Mouse (Mus musculus): ENCODE data around the gene Sptbn2. TPM values are rescaled to one million over a fixed set of nuclear protein-coding genes. Genes with fewer than 3 reads are reported as not detected.

Sptbn2 gene
- 1 to 10 TPM in 1 of 2 experiments, under 1 TPM in 1; 0.96 to 1.1 TPM for total RNA-seq (2021)
- long read RNA-seq, experiment 1, partial matches to known transcripts = 3 of 3 reads
- long read RNA-seq, experiment 1, other reads (novel, unspliced or antisense) = 0 of 3 reads
- long read RNA-seq, experiment 2, full-length matches to known transcripts = 1 of 1 reads
- long read RNA-seq, experiment 2, partial matches to known transcripts = 0 of 1 reads
- long read RNA-seq, experiment 2, other reads (novel, unspliced or antisense) = 0 of 1 reads

- DNase-seq = no peak
Observed at GRCm38 (mm10) chr19:4711098-4711600, at the start of gene Sptbn2. TSS of gene Sptbn2 (plus strand) at chr19:4711167.

- DNase-seq = no peak
Observed at GRCm38 (mm10) chr19:4666815-4667214, 44.2 kb upstream of the Sptbn2 start.

- no peak for DNase-seq
Observed at GRCm38 (mm10) chr19:4670776-4671175, 40.2 kb upstream of the Sptbn2 start.

GRCm38 (mm10) chr19:4672401-4672800 lies 38.6 kb upstream of the Sptbn2 start:
- no peak for DNase-seq

- DNase-seq = no peak
Observed at GRCm38 (mm10) chr19:4694346-4694745, 16.6 kb upstream of the Sptbn2 start.

GRCm38 (mm10) chr19:4697121-4697520 lies 13.8 kb upstream of the Sptbn2 start:
- no peak for DNase-seq

- no peak for DNase-seq
Observed at GRCm38 (mm10) chr19:4697721-4698120, 13.2 kb upstream of the Sptbn2 start.

- peak; percentile 79 for DNase-seq
Observed at GRCm38 (mm10) chr19:4698205-4698677, 12.7 kb upstream of the Sptbn2 start, which contains the start of gene Gm960. TSS of gene Gm960 (minus strand) at chr19:4698668.

GRCm38 (mm10) chr19:4698856-4699255 lies 12.1 kb upstream of the Sptbn2 start:
- no peak for DNase-seq

- DNase-seq = no peak
Observed at GRCm38 (mm10) chr19:4699821-4700220, 11.1 kb upstream of the Sptbn2 start.

- DNase-seq = no peak
Observed at GRCm38 (mm10) chr19:4700656-4701055, 10.3 kb upstream of the Sptbn2 start.

- DNase-seq = no peak
Observed at GRCm38 (mm10) chr19:4701221-4701620, 9.7 kb upstream of the Sptbn2 start.

- no peak for DNase-seq
Observed at GRCm38 (mm10) chr19:4708765-4709164, 2.2 kb upstream of the Sptbn2 start.

- DNase-seq = no peak
Observed at GRCm38 (mm10) chr19:4711601-4712155, 711 bp downstream of the Sptbn2 start.

- no peak for DNase-seq
Observed at GRCm38 (mm10) chr19:4712156-4712780, 1.3 kb downstream of the Sptbn2 start.

GRCm38 (mm10) chr19:4712781-4713526 lies 2.0 kb downstream of the Sptbn2 start:
- DNase-seq = no peak

GRCm38 (mm10) chr19:4713886-4714285 lies 2.9 kb downstream of the Sptbn2 start:
- no peak for DNase-seq

GRCm38 (mm10) chr19:4716756-4717155 lies 5.8 kb downstream of the Sptbn2 start:
- no peak for DNase-seq

GRCm38 (mm10) chr19:4717281-4717680 lies 6.3 kb downstream of the Sptbn2 start:
- no peak for DNase-seq

- no peak for DNase-seq
Observed at GRCm38 (mm10) chr19:4718716-4719115, 7.7 kb downstream of the Sptbn2 start.

GRCm38 (mm10) chr19:4719351-4719764 lies 8.4 kb downstream of the Sptbn2 start:
- DNase-seq = no peak

- no peak for DNase-seq
Observed at GRCm38 (mm10) chr19:4720112-4720511, 9.1 kb downstream of the Sptbn2 start.

Measured in gastrocnemius, postnatal 10 days (tissue).